Mouse (Mus musculus) kidney, postnatal 0 days (tissue): ENCODE data around the gene Babam1. TPM values are rescaled to one million over a fixed set of nuclear protein-coding genes. Genes with fewer than 3 reads are reported as not detected.

Experiments used
- ATAC-seq: fragments of 200-750 bp; cut with Nextera tagmentation; replicated peaks from 2 replicates; pipeline ENCODE4 v1.8.0; 2017; ENCODE audit warnings: low read depth, moderate number of reproducible peaks, moderate TSS enrichment, moderate library complexity; ENCODE audit not compliant: low FRiP score
- DNase-seq: peaks from one replicate; pipeline ENCODE4 v3.0.0-alpha.2; 2016; ENCODE audit warnings: low spot score
- H3K27ac ChIP-seq: fragments of 300-500 bp; sonication (generic); 2 replicates; pipeline ENCODE4 v1.5.1; 2014; ENCODE audit warnings: mild to moderate bottlenecking
- H3K27me3 ChIP-seq: fragments of 300-500 bp; sonication (generic); 2 replicates; pipeline ENCODE4 v1.6.1; 2014; ENCODE audit warnings: low read length, mixed read lengths; ENCODE audit not compliant: insufficient read depth
- H3K36me3 ChIP-seq: fragments of 300-500 bp; sonication (generic); 2 replicates; pipeline ENCODE4 v1.6.1; 2014; ENCODE audit warnings: low read length, mixed read lengths; ENCODE audit not compliant: insufficient read depth
- H3K4me1 ChIP-seq: fragments of 300-500 bp; sonication (generic); replicated peaks from 2 replicates; pipeline ENCODE4 v1.6.1; 2014; ENCODE audit warnings: antibody characterized with exemption, low read length, mixed read lengths; ENCODE audit not compliant: insufficient read depth
- H3K4me2 ChIP-seq: fragments of 300-500 bp; sonication (generic); 2 replicates; pipeline ENCODE4 v1.6.1; 2014; ENCODE audit warnings: mild to moderate bottlenecking, low read length, moderate library complexity, mixed read lengths
- H3K4me3 ChIP-seq: fragments of 300-500 bp; sonication (generic); replicated peaks from 2 replicates; pipeline ENCODE4 v1.5.1; 2014; ENCODE audit warnings: low read depth, low read length
- H3K9ac ChIP-seq: fragments of 300-500 bp; sonication (generic); 2 replicates; pipeline ENCODE4 v1.6.1; 2014; ENCODE audit warnings: low read depth, low read length
- H3K9me3 ChIP-seq: fragments of 300-500 bp; sonication (generic); replicated peaks from 2 replicates; pipeline ENCODE4 v1.6.1; 2016; ENCODE audit warnings: low read length, inconsistent platforms, mixed read lengths
- CTCF ChIP-seq: IDR thresholded peaks from 2 replicates; pipeline ENCODE4 v1.5.1; 2016; ENCODE audit warnings: antibody characterized with exemption, low read depth, mild to moderate bottlenecking, moderate library complexity
- WGBS: fragments of 180-500 bp; shearing (Covaris S2); extraction: QIAGEN DNeasy Blood & Tissue Kit; methylation state at CpG from one replicate; pipeline ENCODE4 v1.1.7; 2014; 5-methylcytosine and 5-hydroxymethylcytosine counted together
- polyA plus RNA-seq: library from polyadenylated mRNA; unstranded; fragments of >200 nt; fragmentation: Nextera tagmentation; extraction: Ambion mirVana; gene quantifications from 2 replicates; pipeline ENCODE4 v1.2.1, GENCODE M21; 2015

Babam1 gene
- polyA plus RNA-seq, 1 experiment from 2014 or later, result 96.4 TPM

DNA sequence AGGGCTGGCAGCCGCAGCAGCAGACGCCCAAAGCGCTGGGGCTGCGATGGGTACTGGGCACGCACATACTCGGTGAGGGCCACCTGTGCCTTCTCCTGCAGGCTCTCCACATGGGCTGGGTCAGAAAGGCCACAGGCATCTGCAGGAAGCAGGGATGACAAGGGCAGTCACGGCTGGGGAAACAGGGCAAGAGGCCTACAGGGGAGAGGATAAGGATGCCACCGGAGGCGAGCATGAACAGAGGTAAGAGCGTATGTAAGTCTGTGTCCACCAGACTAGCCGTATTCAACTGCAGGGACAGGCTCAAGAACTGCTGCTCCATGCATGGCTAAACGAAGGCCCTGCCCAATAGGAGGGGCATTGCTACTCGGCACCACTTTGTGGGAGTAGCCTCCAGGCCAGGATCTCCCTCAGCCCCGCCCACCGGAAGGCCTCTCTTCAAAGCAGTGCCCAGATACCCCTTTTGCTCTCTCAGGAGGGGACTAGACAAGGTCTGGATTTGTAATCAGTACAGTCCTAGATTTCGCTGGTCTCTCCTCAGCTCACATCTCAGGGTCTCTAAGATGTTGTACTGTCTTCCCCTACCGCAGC, 21.9 kb upstream of the Babam1 start:
- TF ChIP-seq CTCF, result no peak
- DNase-seq, result peak; percentile 71

DNA sequence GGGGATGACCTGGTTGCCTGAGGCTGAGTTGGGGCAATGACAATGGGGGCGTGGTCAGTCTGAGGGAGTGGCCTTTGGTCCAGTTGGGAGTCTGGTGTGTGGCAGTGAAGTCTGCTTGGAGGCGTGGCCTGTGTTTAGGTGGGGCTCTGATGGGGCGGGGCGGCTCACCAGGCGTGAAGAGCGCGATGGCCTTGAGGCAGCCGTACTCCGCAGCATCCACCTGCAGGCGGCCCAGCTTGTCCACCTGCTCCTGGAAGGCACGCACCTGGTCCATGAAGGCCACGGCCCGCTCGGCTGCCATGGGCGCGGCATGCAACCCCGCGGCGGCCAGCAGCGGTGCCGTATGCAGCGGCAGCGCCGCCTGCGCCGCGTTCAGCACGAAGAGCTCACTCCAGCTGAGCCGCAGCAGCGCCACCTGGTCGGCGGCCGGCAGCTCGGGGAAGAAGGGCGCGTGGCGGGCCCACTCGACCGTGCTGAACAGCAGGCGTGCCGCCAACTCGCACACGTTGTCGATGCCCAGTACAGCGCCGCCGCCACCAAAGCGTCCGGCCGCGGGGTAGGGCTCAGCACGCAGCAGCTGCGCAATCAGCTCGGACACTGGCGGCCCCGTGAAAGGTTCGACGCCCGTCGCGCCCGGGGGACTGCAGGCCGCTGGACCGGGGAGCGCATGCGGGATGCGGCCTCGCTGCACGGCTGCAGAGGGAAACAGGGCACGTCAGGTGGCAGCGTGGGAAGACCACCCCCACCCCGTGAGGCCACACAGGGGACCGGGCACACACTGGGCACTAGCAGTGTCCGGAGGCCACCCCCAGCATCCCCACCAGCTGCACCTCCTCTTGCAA, 20.9 kb upstream of the Babam1 start:
- peak; percentile 80 for DNase-seq
- Histone ChIP-seq H3K4me3 (0 out of 2 replicates have a peak overlapping the region, but pooled peaks have one; percentile 14), H3K4me1 (peaks cover 50% of the 10 kb centered on the region), H3K9ac (0 out of 2 replicates have a peak overlapping the region, but pooled peaks have one; percentile 27), H3K36me3 (peaks cover 38% of the 10 kb centered on the region), H3K4me2 (peak overlapping the region; percentile 47), H3K27me3 (no peaks in the 10 kb centered on the region), H3K9me3 (no peaks in the 10 kb centered on the region), H3K27ac (peak overlapping the region; percentile 54; the same call in 1 of the 2 replicates)
- peak; percentile 14; the same call in 1 of the 2 replicates for TF ChIP-seq CTCF
- WGBS, result 13% methylated on average over 73 of the region's 74 CpGs
- peak; percentile 29 for ATAC-seq

More for the DNA sequence above, 21.9 kb upstream of the Babam1 start:
- Histone ChIP-seq H3K27me3 (no peaks in the 10 kb centered on the region), H3K4me2 (no peak overlapping the region), H3K4me3 (no peak overlapping the region), H3K9ac (no peak overlapping the region), H3K27ac (no peak overlapping the region), H3K9me3 (no peaks in the 10 kb centered on the region), H3K36me3 (peaks cover 40% of the 10 kb centered on the region), H3K4me1 (peaks cover 50% of the 10 kb centered on the region)
- WGBS, result 62% methylated on average over 17 of the region's 17 CpGs
- no peak for ATAC-seq

DNA sequence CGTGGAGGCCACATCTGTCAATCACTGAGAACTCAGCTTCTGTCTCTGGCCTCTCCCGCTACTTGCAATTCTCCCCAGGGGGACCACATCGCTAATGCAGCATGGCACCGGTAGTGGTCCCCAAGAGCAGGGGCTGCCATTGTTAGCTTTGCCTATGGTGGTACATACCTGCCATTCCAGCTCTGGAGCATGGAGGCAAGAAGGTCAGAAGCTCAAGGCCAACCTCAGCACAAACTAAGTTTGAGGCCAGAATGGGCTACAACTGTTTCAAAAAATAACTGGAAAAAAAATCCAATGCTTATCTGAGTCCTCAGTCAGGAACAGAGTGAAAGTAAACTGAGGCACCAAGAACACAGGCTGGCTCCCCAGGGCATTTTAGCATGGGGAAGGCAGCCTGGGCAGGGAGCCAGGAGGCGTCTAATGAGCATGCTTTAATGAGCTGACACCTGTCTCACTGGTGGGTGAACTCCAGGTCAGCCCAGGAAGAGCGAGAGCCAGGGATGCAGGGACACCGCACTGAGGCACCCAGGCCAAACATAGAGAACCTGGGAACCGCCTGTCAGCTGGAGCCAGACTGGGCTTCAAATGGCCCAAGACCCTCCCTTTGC, 20.1 kb upstream of the Babam1 start:
- no peak for TF ChIP-seq CTCF
- H3K36me3 ChIP-seq, result peaks cover 38% of the 10 kb centered on the region
- no peaks in the 10 kb centered on the region for H3K27me3 ChIP-seq
- peaks cover 49% of the 10 kb centered on the region for H3K4me1 ChIP-seq
- whole genome bisulfite sequencing, result 47% methylated on average over 8 of the region's 8 CpGs
- ATAC-seq (no peak), DNase-seq (no peak)
- H3K9me3 ChIP-seq, result no peaks in the 10 kb centered on the region
- H3K9ac ChIP-seq, result no peak overlapping the region
- 0 out of 2 replicates have a peak overlapping the region, but pooled peaks have one; percentile 54 for H3K27ac ChIP-seq
- H3K4me3 ChIP-seq, result no peak overlapping the region
- peak overlapping the region; percentile 47 for H3K4me2 ChIP-seq

DNA sequence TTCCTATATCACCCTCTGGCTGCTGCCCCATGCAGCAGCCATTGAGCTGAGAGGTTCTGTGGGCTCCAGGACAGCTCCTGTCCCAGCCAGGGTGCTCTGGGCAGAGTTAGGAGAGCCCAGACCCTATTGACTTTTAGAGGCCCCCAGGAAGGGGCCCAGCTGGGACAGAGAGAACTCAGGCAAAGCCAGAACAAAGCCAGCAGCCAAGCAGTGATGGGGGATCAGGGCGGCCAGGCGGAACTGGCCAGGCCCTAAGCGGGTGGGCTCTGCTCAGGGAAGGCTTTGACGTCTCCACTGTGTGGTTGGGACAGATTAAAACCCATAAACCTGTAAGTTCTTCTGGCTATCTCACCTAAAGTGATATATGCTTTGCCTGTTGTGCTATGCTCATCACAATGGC, 17.7 kb upstream of the Babam1 start:
- peak overlapping the region; percentile 96 for H3K4me2 ChIP-seq
- ATAC-seq, result no peak
- no peaks in the 10 kb centered on the region for H3K9me3 ChIP-seq
- peak; percentile 25 for DNase-seq
- peak overlapping the region; percentile 89 for H3K4me3 ChIP-seq
- H3K27me3 ChIP-seq, result no peaks in the 10 kb centered on the region
- peaks cover 26% of the 10 kb centered on the region for H3K36me3 ChIP-seq
- H3K9ac ChIP-seq, result peak overlapping the region; percentile 93; the same call in 1 of the 2 replicates
- WGBS, result 15% methylated on average over 4 of the region's 4 CpGs
- no peak; the same call in 1 of the 2 replicates for TF ChIP-seq CTCF
- H3K4me1 ChIP-seq, result peaks cover 64% of the 10 kb centered on the region
- peak overlapping the region; percentile 99; the same call in 1 of the 2 replicates for H3K27ac ChIP-seq

DNA sequence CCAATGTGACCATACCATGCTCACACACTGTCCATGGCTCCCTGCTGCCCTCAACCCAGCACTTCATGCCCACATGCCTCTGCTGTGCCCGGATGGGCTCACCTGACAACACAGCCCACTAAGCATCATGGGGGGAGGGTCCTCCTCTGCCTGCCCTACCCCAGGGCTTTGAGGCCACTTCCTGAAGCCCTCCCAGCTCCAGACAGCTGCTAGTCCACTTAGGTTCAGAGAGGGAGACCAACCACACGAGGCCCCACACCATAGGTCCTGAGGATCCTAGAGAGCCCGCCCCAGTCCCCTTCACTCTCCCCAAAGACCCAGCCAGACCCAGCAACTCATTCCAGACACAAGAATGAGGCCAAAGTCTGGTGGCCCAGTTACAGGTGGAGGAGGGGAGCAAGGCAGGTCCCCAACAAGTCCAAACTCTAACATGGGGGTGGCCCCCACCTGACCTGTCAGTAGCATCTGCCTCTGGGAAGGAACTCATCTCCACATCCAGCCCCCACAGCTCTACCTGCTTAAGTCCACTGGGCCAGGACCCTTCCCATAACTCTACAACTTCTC, 17.1 kb upstream of the Babam1 start:
- ATAC-seq (no peak), DNase-seq (peak; percentile 29)
- no peak for TF ChIP-seq CTCF
- peak overlapping the region; percentile 99 for H3K27ac ChIP-seq
- peaks cover 21% of the 10 kb centered on the region for H3K36me3 ChIP-seq
- peak overlapping the region; percentile 96 for H3K4me2 ChIP-seq
- peaks cover 63% of the 10 kb centered on the region for H3K4me1 ChIP-seq
- 30% methylated on average over 3 of the region's 3 CpGs for WGBS
- peak overlapping the region; percentile 89 for H3K4me3 ChIP-seq
- H3K9ac ChIP-seq, result peak overlapping the region; percentile 93
- H3K9me3 ChIP-seq, result no peaks in the 10 kb centered on the region
- H3K27me3 ChIP-seq, result no peaks in the 10 kb centered on the region
